Mouse (Mus musculus): ENCODE measurements around the gene Txndc11. TPM values are rescaled to one million over a fixed set of nuclear protein-coding genes. Genes with fewer than 3 reads are reported as not detected.

Gene Txndc11
- total RNA-seq, 2 experiments from 2014 or later = 8.9 to 10.1 TPM

- DNase-seq = no peak
These were observed 25.2 kb downstream of the Txndc11 start for GRCm38 (mm10) chr16:11109198-11109740.

GRCm38 (mm10) chr16:11104905-11105304 is 29.5 kb downstream of the Txndc11 start:
- no peak for DNase-seq

- no peak for DNase-seq
These were observed 37.1 kb downstream of the Txndc11 start for GRCm38 (mm10) chr16:11097301-11097700.

- no peak for DNase-seq
These were observed 40.6 kb downstream of the Txndc11 start for GRCm38 (mm10) chr16:11093717-11094386.

GRCm38 (mm10) chr16:11092523-11092922 is 41.9 kb downstream of the Txndc11 start:
- DNase-seq = no peak

- no peak for DNase-seq
These were observed 42.4 kb downstream of the Txndc11 start for GRCm38 (mm10) chr16:11092061-11092460.

- no peak for DNase-seq
These were observed 43.4 kb downstream of the Txndc11 start for GRCm38 (mm10) chr16:11090836-11091570.

- no peak for DNase-seq
These were observed 47.4 kb downstream of the Txndc11 start for GRCm38 (mm10) chr16:11086856-11087588.

- no peak for DNase-seq
These were observed 48.2 kb downstream of the Txndc11 start for GRCm38 (mm10) chr16:11086299-11086698.

GRCm38 (mm10) chr16:11084181-11084580 is 50.3 kb downstream of the Txndc11 start:
- DNase-seq = no peak

GRCm38 (mm10) chr16:11078216-11078869 is 56.1 kb downstream of the Txndc11 start:
- no peak for DNase-seq

- no peak for DNase-seq
These were observed 56.7 kb downstream of the Txndc11 start for GRCm38 (mm10) chr16:11077601-11078201.

GRCm38 (mm10) chr16:11073060-11073459 is 61.4 kb downstream of the Txndc11 start:
- no peak for DNase-seq

GRCm38 (mm10) chr16:11072454-11072853 is 62.0 kb downstream of the Txndc11 start:
- DNase-seq = no peak

- DNase-seq = no peak
These were observed 62.6 kb downstream of the Txndc11 start for GRCm38 (mm10) chr16:11071887-11072286.

- peak; percentile 61 for DNase-seq
These were observed 63.3 kb downstream of the Txndc11 start for GRCm38 (mm10) chr16:11071176-11071575.

- DNase-seq = peak; percentile 27
These were observed 64.6 kb downstream of the Txndc11 start for GRCm38 (mm10) chr16:11069710-11070420.

- no peak for DNase-seq
These were observed 65.2 kb downstream of the Txndc11 start for GRCm38 (mm10) chr16:11069271-11069670.

GRCm38 (mm10) chr16:11068666-11069065 is 65.8 kb downstream of the Txndc11 start:
- DNase-seq = no peak

GRCm38 (mm10) chr16:11066833-11067191 is 67.6 kb downstream of the Txndc11 start:
- no peak for DNase-seq

Measured in gastrocnemius, postnatal 25 days (tissue).